Mouse (Mus musculus) heart, postnatal 0 days (tissue): Measurements from ENCODE around the gene Fah.

Experiments used
- CTCF ChIP-seq: IDR thresholded peaks from 2 replicates; pipeline ENCODE4 v1.5.1; 2016; ENCODE audit warnings: antibody characterized with exemption, control low read depth, low read depth
- EP300 ChIP-seq: IDR thresholded peaks from 2 replicates; pipeline ENCODE4 v1.6.1; 2016; ENCODE audit warnings: antibody characterized with exemption, low read depth

GRCm38 (mm10) chr7:84585086-84585485, 21.4 kb downstream of the Fah start:
- TF ChIP-seq CTCF: no peak
- no peak for TF ChIP-seq EP300
